Mouse (Mus musculus): ENCODE measurements around the gene Ftl1. TPM values are rescaled to one million over a fixed set of nuclear protein-coding genes. Genes with fewer than 3 reads are reported as not detected.
"Not testable (repeated sequence)": the region's sequence is repeated elsewhere in the genome, so short reads cannot be mapped to it uniquely, and the experiment has no call there.

Gene Ftl1
- polyA plus RNA-seq (2011; ENCODE audit: insufficient read depth, insufficient read length, low replicate concordance, missing spikeins): 2,067 and 2,131 TPM in 2 replicates

DNA sequence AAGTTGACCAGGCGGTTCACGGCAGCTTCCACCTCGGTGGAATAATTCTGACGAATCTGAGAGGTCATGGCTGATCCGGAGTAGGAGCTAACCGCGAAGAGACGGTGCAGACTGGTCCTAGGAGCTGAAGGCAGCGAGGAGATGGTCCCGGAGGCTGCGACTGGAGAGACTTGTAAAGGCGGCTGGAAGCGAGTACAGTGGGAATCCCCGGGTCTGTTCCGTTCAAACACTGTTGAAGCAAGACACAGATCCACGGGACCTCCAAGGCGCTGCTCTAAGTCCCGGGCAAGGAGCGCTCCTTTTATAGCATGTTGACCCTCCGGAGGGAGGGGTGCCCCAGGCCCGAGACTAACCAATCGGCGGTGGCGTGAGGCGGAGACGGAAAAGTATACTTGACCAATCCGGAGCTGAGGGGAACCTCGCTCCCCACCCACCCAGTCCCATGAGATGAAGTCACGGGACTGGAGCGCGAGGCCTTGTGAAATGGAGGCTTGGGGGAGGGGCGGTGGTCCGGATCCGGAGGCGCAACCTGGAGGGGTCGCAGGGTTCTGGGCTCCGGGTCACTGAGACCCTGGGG, at the start of gene Ftl1:
Gene Ftl1 (minus strand): TSS at position 321 of the 577 bp plus-strand sequence.
- Histone ChIP-seq H3K27ac (ENCODE audit: control insufficient read depth, insufficient read depth, low read depth, low read length, poor library complexity) (peak within 1 kb of the TSS; percentile 89), H3K4me3 (replicated peaks; ENCODE audit: control insufficient read depth, low read depth, low read length) (peak within 1 kb of the TSS; percentile 87)
- peak; percentile 90 for TF ChIP-seq POLR2A (IDR thresholded peaks at IDR 0.05; ENCODE audit: borderline replicate concordance, control insufficient read depth, low read depth, low read length)
- not testable (repeated sequence) for H3K4me1 ChIP-seq (ENCODE audit: control insufficient read depth, insufficient read depth, low read length)
- WGBS: under 1% methylated on average over 30 of the region's 37 CpGs

DNA sequence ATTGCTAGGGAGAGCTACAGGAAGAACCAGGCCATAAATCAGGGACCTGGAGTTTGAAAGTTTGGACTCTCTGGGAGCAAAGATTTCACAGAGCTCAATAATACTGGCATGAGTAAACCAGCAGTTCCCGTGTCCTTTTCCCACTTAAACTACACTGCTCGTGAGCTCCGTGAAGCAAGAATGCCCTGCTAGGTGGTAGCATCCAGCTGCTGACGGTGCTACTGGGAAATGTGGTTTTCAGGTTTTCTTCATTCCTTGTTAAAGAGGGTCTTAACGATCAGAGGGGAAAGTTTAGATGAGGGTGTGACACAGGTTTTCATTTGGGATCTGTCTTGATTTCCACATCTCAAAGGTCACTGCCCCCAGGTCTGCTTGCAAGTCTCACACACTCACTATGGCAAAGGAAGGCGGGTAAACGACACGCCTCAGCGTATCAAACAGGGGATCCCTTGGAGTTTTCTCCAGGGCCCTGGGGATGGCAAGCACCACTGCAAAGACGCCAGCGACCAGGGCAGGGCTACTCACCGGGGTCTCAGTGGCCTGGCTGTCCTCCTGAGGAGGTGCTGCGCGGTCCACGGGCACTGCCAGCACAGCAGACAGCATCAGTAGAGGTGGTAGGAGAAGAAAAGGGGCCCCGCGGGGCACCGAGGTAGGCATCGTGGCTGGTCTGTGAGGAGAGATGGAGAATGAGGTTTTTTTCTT, 49.6 kb upstream of the Ftl1 start:
- TF ChIP-seq POLR2A (IDR thresholded peaks at IDR 0.05; ENCODE audit: borderline replicate concordance, control insufficient read depth, low read depth, low read length) (no peak), CTCF (IDR thresholded peaks at IDR 0.05; ENCODE audit: control insufficient read depth, insufficient read depth, low read length) (no peak)
- H3K27ac ChIP-seq (ENCODE audit: control insufficient read depth, insufficient read depth, low read depth, low read length, poor library complexity): peak overlapping the region; percentile 77
- peaks cover 3% of the 10 kb centered on the region; the same call in 1 of the 2 replicates for H3K4me1 ChIP-seq (ENCODE audit: control insufficient read depth, insufficient read depth, low read length)
- WGBS: 4% methylated on average over 19 of the region's 19 CpGs
- peak overlapping the region; percentile 71 for H3K4me3 ChIP-seq (replicated peaks; ENCODE audit: control insufficient read depth, low read depth, low read length)

- Histone ChIP-seq H3K27ac (ENCODE audit: control insufficient read depth, insufficient read depth, low read depth, low read length, poor library complexity) (peak overlapping the region; percentile 77), H3K4me3 (replicated peaks; ENCODE audit: control insufficient read depth, low read depth, low read length) (peak overlapping the region; percentile 71), H3K4me1 (ENCODE audit: control insufficient read depth, insufficient read depth, low read length) (peaks cover 3% of the 10 kb centered on the region; the same call in 1 of the 2 replicates)
- TF ChIP-seq CTCF (IDR thresholded peaks at IDR 0.05; ENCODE audit: control insufficient read depth, insufficient read depth, low read length) (no peak), POLR2A (IDR thresholded peaks at IDR 0.05; ENCODE audit: borderline replicate concordance, control insufficient read depth, low read depth, low read length) (no peak)
- WGBS: 31% methylated on average over 6 of the region's 6 CpGs
These were observed 48.9 kb upstream of the Ftl1 start for GRCm38 (mm10) chr7:45508561-45508960.

DNA sequence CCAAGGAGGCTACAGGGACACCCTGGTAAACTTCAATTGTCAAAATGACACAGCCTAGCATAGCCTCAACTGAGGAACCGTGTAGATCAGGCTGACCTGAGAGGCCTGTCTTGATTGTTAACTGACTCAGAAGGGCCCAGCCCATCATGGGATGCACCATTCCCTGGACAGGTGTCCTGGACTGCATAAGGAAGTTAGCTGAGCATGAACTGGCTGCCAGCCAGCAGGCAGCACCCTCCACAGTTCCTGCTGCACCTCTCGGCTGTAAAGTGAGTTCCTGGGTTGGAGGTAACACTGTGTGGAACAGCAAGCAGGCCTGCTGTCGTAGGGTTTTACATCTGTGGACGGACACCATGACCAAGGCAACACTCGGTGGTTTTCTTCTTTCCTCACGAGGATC, 47.9 kb upstream of the Ftl1 start:
- H3K4me1 ChIP-seq (ENCODE audit: control insufficient read depth, insufficient read depth, low read length): peaks cover 3% of the 10 kb centered on the region; the same call in 1 of the 2 replicates
- peak overlapping the region; percentile 8 for H3K4me3 ChIP-seq (replicated peaks; ENCODE audit: control insufficient read depth, low read depth, low read length)
- WGBS: 69% methylated on average over 6 of the region's 6 CpGs
- no peak overlapping the region for H3K27ac ChIP-seq (ENCODE audit: control insufficient read depth, insufficient read depth, low read depth, low read length, poor library complexity)
- TF ChIP-seq CTCF (IDR thresholded peaks at IDR 0.05; ENCODE audit: control insufficient read depth, insufficient read depth, low read length): no peak
- no peak for TF ChIP-seq POLR2A (IDR thresholded peaks at IDR 0.05; ENCODE audit: borderline replicate concordance, control insufficient read depth, low read depth, low read length)

DNA sequence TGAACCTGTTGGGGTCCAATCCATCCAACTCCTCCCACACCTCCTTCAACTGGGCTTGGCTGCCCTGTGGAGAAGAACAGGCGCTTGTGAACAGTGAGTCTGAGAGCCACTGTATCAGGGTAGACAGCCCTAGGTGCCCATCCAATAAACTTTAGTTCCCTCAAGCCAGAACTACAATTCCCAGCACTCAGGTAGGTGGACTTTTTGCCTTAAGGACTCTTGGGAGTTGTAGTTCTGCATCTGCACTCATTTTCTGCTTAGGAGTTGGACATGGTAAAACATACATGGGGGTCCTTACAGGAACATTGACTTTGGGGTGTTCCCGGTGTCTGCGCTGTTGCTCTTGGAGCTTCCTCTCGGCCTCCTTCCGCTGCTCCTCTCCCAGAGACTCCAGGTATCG, 38.7 kb upstream of the Ftl1 start:
- no peaks in the 10 kb centered on the region for H3K4me1 ChIP-seq (ENCODE audit: control insufficient read depth, insufficient read depth, low read length)
- WGBS: 94% methylated on average over 6 of the region's 6 CpGs
- H3K4me3 ChIP-seq (replicated peaks; ENCODE audit: control insufficient read depth, low read depth, low read length): no peak overlapping the region
- no peak overlapping the region for H3K27ac ChIP-seq (ENCODE audit: control insufficient read depth, insufficient read depth, low read depth, low read length, poor library complexity)
- no peak for TF ChIP-seq POLR2A (IDR thresholded peaks at IDR 0.05; ENCODE audit: borderline replicate concordance, control insufficient read depth, low read depth, low read length)
- no peak for TF ChIP-seq CTCF (IDR thresholded peaks at IDR 0.05; ENCODE audit: control insufficient read depth, insufficient read depth, low read length)

- Histone ChIP-seq H3K27ac (ENCODE audit: control insufficient read depth, insufficient read depth, low read depth, low read length, poor library complexity) (no peak overlapping the region), H3K4me3 (replicated peaks; ENCODE audit: control insufficient read depth, low read depth, low read length) (no peak overlapping the region), H3K4me1 (ENCODE audit: control insufficient read depth, insufficient read depth, low read length) (no peaks in the 10 kb centered on the region)
- TF ChIP-seq CTCF (IDR thresholded peaks at IDR 0.05; ENCODE audit: control insufficient read depth, insufficient read depth, low read length): no peak
- TF ChIP-seq POLR2A (IDR thresholded peaks at IDR 0.05; ENCODE audit: borderline replicate concordance, control insufficient read depth, low read depth, low read length): no peak
- 87% methylated on average over 9 of the region's 9 CpGs for WGBS
These were observed 34.9 kb upstream of the Ftl1 start for GRCm38 (mm10) chr7:45494548-45494947.

- H3K4me1 ChIP-seq (ENCODE audit: control insufficient read depth, insufficient read depth, low read length): no peaks in the 10 kb centered on the region; the same call in 1 of the 2 replicates
- 89% methylated on average over 5 of the region's 5 CpGs for WGBS
- no peak overlapping the region for H3K27ac ChIP-seq (ENCODE audit: control insufficient read depth, insufficient read depth, low read depth, low read length, poor library complexity)
- TF ChIP-seq CTCF (IDR thresholded peaks at IDR 0.05; ENCODE audit: control insufficient read depth, insufficient read depth, low read length): no peak
- no peak for TF ChIP-seq POLR2A (IDR thresholded peaks at IDR 0.05; ENCODE audit: borderline replicate concordance, control insufficient read depth, low read depth, low read length)
- no peak overlapping the region for H3K4me3 ChIP-seq (replicated peaks; ENCODE audit: control insufficient read depth, low read depth, low read length)
These were observed 33.3 kb upstream of the Ftl1 start for GRCm38 (mm10) chr7:45492951-45493350.

DNA sequence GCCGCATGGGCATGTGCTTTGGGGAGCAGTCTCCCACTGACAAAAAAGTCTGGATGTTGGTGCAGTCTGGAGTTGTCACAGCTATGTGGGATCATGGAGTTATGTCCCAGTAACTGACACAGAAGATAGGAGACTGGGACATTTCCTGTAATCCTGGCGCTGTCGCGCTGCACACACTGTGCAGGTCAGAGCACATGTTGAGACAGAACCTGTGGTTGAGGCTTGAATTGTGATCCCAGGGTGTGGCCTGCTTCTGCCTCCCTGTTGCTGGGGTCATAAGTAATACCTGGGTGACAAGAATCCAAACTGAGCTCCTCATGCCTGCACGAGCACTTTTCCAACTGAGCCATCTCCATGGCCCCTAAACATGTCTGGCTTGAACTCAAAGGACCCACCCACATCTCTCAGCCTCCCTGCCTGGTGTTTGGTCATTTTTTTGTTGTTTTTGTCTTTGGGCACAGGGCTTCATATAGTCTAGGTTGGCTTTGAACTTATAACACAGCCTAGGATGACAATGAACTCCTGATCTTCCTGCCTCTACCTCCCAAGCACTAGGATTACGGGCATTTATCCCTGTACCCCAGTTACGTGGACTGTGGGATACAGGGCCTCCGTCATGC, 32.7 kb upstream of the Ftl1 start:
- WGBS: 92% methylated on average over 8 of the region's 8 CpGs
- Histone ChIP-seq H3K27ac (ENCODE audit: control insufficient read depth, insufficient read depth, low read depth, low read length, poor library complexity) (no peak overlapping the region), H3K4me1 (ENCODE audit: control insufficient read depth, insufficient read depth, low read length) (no peaks in the 10 kb centered on the region; the same call in 1 of the 2 replicates), H3K4me3 (replicated peaks; ENCODE audit: control insufficient read depth, low read depth, low read length) (no peak overlapping the region)
- TF ChIP-seq POLR2A (IDR thresholded peaks at IDR 0.05; ENCODE audit: borderline replicate concordance, control insufficient read depth, low read depth, low read length): no peak
- TF ChIP-seq CTCF (IDR thresholded peaks at IDR 0.05; ENCODE audit: control insufficient read depth, insufficient read depth, low read length): no peak
